Mouse (Mus musculus) midbrain, embryonic 11.5 days (tissue): Measurements from ENCODE around the gene Kctd20. TPM values are rescaled to one million over a fixed set of nuclear protein-coding genes. Genes with fewer than 3 reads are reported as not detected.

ENCODE experiments used
- polyA plus RNA-seq: library from polyadenylated mRNA; unstranded; fragments of >200 nt; fragmentation: Nextera tagmentation; extraction: Ambion mirVana; gene quantifications from 2 replicates; pipeline ENCODE4 v1.2.1, GENCODE M21; 2014

The Kctd20 gene
- polyA plus RNA-seq, 1 experiment from 2014 or later: 92.4 TPM

Other genes with a start within 250 kb of the Kctd20 start
- gene AC170998.1, start 225.9 kb upstream of the Kctd20 start, polyA plus RNA-seq: 0.66 and 0.78 TPM in 2 replicates
- gene Mapk13, start 182.7 kb upstream of the Kctd20 start, polyA plus RNA-seq: 1.1 and 1.2 TPM in 2 replicates
- gene Brpf3, start 150.9 kb upstream of the Kctd20 start, polyA plus RNA-seq: 6.5 and 9.7 TPM in 2 replicates
- gene Pnpla1, start 93.5 kb upstream of the Kctd20 start, polyA plus RNA-seq: not detected in 2 replicates
- 0.10 TPM in 1 of 2 replicates, not detected in the other for gene 4930539E08Rik, start 36.6 kb upstream of the Kctd20 start, polyA plus RNA-seq
- not detected in 2 replicates for gene Pxt1, start 8.1 kb upstream of the Kctd20 start, polyA plus RNA-seq
- 130 and 139 TPM in 2 replicates for gene Stk38, start 56.0 kb downstream of the Kctd20 start, polyA plus RNA-seq
- gene Srsf3, start 80.7 kb downstream of the Kctd20 start, polyA plus RNA-seq: 899 and 948 TPM in 2 replicates
- gene Cdkn1a, start 139.0 kb downstream of the Kctd20 start, polyA plus RNA-seq: 16.1 and 17.4 TPM in 2 replicates
- 0.22 and 0.44 TPM in 2 replicates for gene Rab44, start 162.2 kb downstream of the Kctd20 start, polyA plus RNA-seq